Mouse (Mus musculus): ENCODE results near the gene Txlna. TPM values are rescaled to one million over a fixed set of nuclear protein-coding genes. Genes with fewer than 3 reads are reported as not detected.

Txlna gene
- total RNA-seq, 2 experiments from 2014 or later: 25.5 to 28.6 TPM

DNA sequence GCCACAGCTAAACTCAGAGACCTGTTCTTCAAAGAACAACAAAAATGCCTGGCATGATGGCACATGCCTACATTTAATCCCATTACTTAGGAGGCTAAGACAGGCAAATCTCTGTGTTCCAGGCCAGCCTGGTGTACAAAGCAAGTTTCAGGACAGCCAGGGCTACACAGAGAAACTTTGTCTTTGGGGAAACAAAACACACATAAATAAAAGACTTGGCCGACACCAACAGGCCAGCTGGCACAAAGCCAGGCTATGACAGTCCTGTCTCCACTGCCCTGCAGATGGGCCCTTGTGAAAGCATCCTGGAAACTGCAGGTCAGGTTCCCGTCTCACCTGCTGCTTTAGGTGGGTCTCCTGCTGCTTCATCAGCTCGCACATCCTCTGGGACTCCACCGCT, 9.9 kb downstream of the Txlna start:
- DNase-seq: no peak
- intact Hi-C loops (cut with DNase I; ENCODE audit: low total_unique reads): no loop called here

DNA sequence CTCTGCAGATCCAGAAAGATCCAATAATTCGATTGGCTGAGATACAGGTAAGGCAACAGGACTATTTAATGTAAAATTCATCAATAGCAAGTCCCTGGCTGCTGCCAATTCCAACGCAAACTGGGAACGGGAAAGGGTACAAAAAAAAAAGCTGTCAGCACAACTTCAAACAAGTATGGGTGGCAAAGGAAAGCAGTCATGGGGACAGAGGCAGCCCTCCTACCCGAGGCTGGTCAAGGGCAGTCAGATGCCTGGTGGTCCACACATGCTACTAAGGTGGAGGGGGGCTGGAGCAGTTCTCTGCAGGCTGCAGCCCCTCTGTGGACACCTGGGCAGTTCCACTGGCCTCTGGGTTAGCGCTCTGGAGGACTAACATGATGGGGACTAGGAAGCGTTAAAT, 14.8 kb downstream of the Txlna start:
- intact Hi-C loops (cut with DNase I; ENCODE audit: low total_unique reads): no loop called here
- no peak for DNase-seq

GRCm38 (mm10) chr4:129625496-129625895, 15.4 kb downstream of the Txlna start:
- no peak for DNase-seq
- intact Hi-C loops (cut with DNase I; ENCODE audit: low total_unique reads): no loop called here

DNA sequence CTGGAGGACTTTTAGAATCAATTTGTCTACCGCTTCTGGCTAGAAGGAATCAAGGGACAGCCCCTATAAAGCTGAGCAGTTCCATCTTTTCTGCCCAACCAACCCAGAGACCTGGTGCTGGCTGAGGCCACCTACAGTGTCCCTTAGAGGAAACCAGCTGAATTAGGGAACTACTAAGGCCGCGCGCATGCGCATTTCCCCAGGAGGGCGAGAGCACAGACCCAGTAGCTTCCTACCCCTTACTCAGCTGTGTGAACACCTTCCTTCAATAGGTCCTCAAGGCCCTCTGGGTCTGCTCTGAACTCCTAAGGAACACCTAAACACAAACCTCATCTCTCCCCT, 15.9 kb downstream of the Txlna start:
- peak; percentile 57 for DNase-seq
- intact Hi-C loops (cut with DNase I; ENCODE audit: low total_unique reads): no loop called here

GRCm38 (mm10) chr4:129624281-129625028, 16.4 kb downstream of the Txlna start:
- intact Hi-C loops (cut with DNase I; ENCODE audit: low total_unique reads): no loop called here
- DNase-seq: peak; percentile 91

DNA sequence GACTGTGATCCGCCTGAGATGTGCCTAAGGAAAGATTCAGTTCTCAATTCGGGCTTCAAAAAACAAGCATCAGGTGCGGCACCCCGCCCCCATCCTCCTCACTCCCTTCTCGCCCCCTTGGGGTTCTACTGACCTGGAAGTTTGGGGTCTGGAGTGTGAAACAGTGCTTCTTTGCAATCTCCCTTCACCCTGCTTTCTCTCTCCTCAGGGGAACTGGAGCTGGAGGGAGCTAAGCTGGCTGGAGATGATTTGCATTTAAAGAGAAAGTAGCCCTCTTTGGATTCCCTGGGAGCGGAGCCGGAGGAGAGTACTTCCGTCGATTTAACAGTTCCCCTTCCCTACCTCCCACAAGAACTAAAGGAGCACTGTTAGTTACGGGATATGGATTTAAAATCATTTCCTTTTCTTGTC, 17.2 kb downstream of the Txlna start, which contains the start of gene Ccdc28b:
Gene Ccdc28b (minus strand): TSS at position 267 of the 411 bp plus-strand sequence.
- intact Hi-C loops (cut with DNase I; ENCODE audit: low total_unique reads): no loop called here
- peak; percentile 33 for DNase-seq

GRCm38 (mm10) chr4:129622803-129623535, 17.9 kb downstream of the Txlna start:
- DNase-seq: no peak
- intact Hi-C loops (cut with DNase I; ENCODE audit: low total_unique reads): no loop called here

DNA sequence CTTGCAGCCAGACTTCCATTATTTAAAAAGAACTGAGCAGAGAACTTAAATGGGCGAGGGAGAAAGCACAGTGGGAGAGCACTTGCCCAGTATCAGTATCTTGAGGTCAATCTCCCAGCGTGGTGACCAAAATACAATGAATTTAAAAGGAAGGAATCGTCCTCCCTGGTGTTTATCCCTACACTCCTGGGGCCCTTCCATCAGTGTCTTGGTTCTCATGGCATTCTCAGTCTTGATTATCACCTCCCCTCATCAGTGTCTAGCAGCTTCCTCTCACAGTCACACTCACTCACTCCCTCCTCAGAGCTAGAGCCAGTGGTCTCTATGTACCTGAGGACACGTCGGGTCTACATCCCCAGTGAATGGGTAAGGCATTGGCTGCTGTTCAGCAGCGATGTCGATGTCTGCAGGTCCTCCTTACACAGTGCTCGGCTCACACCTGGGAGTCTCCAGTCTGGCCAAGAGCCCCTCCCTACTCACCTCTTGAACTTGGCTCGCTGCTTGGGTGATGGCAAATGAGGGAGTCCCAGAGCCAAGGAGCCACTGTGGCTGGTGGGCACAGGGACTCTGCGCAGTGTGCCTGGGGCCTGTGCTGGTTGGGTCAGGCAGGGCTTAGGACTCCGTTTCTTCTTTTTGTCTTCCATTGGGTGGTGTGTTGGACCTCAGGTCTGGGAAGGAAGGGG, 18.6 kb downstream of the Txlna start:
- DNase-seq: no peak
- intact Hi-C loops (cut with DNase I; ENCODE audit: low total_unique reads): no loop called here

GRCm38 (mm10) chr4:129621283-129621841, 19.5 kb downstream of the Txlna start:
- DNase-seq: peak; percentile 24
- intact Hi-C loops (cut with DNase I; ENCODE audit: low total_unique reads): no loop called here

- intact Hi-C loops (cut with DNase I; ENCODE audit: low total_unique reads): no loop called here
- DNase-seq: no peak
These were observed 20.2 kb downstream of the Txlna start for GRCm38 (mm10) chr4:129620419-129621282.

- DNase-seq: peak; percentile 97
- intact Hi-C loops (cut with DNase I; ENCODE audit: low total_unique reads): loop anchor here (10.0 kb wide), 1 partner anchor 74 kb away; the partner anchor contains the start of gene Hdac1
These were observed 21.8 kb downstream of the Txlna start, which contains the start of gene Iqcc for GRCm38 (mm10) chr4:129618786-129619691. TSS of gene Iqcc (minus strand) at chr4:129619099.

DNA sequence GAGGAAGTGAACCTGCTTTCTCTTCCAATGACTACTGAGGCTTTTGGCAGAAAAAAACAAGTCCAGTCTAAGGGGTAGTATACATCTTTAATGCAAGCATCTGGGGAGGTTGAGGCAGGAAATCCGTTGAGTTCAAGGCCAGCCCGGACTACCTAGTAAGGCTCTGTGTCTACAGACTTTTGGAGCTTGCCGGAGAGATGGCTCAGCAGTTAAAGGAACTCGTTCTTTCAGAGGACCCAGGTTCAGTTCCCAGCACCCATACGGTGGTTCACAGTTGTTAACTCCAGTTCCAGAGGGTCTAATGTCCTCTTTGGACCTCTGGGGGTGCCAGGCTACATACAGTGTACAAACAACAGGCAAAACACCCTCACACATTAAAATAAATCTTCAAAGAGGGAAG, 22.8 kb downstream of the Txlna start:
- DNase-seq: no peak
- intact Hi-C loops (cut with DNase I; ENCODE audit: low total_unique reads): loop anchor here (10.0 kb wide), 1 partner anchor 73 kb away; the partner anchor contains the start of gene Hdac1

GRCm38 (mm10) chr4:129617121-129617641, 23.7 kb downstream of the Txlna start:
- intact Hi-C loops (cut with DNase I; ENCODE audit: low total_unique reads): loop anchor here (10.0 kb wide), 1 partner anchor 72 kb away; the partner anchor contains the start of gene Hdac1
- DNase-seq: no peak

DNA sequence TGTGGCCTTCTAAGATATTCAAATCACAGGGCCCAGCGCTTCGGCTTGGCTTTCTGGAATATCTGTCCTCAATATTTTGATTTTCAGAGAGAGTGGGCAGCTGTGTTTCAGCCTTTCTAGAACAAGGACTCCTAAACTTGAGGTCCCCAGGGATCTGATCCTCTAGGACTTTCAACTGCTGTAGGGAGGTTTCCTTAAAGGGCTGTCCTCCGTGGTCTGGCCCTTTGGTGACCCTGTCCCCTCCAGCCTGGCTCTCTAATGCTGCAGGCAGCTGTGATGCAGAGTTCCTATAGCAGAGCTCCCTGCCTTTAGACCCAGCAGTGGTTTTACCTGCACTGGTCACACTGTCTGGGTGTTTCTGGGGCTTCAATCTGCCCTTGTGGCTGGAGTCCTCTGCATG, 24.2 kb downstream of the Txlna start:
- no peak for DNase-seq
- intact Hi-C loops (cut with DNase I; ENCODE audit: low total_unique reads): loop anchor here (10.0 kb wide), 1 partner anchor 72 kb away; the partner anchor contains the start of gene Hdac1

DNA sequence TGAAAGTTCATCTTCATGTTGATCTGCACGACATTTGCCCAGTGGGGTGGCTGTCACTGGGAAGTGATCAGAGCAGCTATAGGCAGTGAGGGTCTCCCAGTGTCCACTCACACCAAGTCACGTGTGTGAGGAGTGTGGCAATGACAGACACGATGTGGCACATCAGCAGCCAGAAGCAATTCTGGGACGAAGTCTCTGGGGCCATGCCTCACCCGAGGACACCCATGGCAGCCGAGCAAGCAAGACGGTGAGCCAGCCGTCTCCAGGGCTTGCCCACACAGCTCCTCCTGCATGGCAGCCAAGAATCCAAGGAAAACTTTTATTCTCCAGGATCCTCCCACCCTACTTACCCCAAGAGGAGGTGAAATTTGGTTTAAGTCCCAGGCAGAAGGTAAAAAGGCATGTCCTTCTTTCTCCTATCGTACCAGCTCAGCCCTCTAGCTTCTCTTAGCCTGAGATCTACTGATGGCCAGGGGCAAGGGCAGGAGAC, 25.0 kb downstream of the Txlna start:
- intact Hi-C loops (cut with DNase I; ENCODE audit: low total_unique reads): loop anchor here (10.0 kb wide), 1 partner anchor 71 kb away; the partner anchor contains the start of gene Hdac1
- DNase-seq: no peak

- no peak for DNase-seq
- intact Hi-C loops (cut with DNase I; ENCODE audit: low total_unique reads): loop anchor here (10.0 kb wide), 1 partner anchor 69 kb away; the partner anchor contains the start of gene Hdac1
These were observed 26.8 kb downstream of the Txlna start, which contains the start of gene Dcdc2b for GRCm38 (mm10) chr4:129614093-129614492. TSS of gene Dcdc2b (minus strand) at chr4:129614257.

- DNase-seq: no peak
- intact Hi-C loops (cut with DNase I; ENCODE audit: low total_unique reads): loop anchor here (10.0 kb wide), 1 partner anchor 66 kb away; the partner anchor contains the start of gene Hdac1
These were observed 30.4 kb downstream of the Txlna start for GRCm38 (mm10) chr4:129610472-129610871.
